Mouse (Mus musculus) ES-E14 (cell line): ENCODE data around the gene Peg3.

Experiments
- MAFK ChIP-seq: IDR thresholded peaks from 2 replicates; pipeline ENCODE4 v1.6.1; 2014; ENCODE audit warnings: mild to moderate bottlenecking, low read depth, low read length, inconsistent platforms; ENCODE audit not compliant: insufficient read depth
- ZC3H11A ChIP-seq: IDR thresholded peaks from 2 replicates; pipeline ENCODE4 v1.6.1; 2012; ENCODE audit warnings: low read depth, mild to moderate bottlenecking, inconsistent platforms, low read length, borderline replicate concordance

DNA sequence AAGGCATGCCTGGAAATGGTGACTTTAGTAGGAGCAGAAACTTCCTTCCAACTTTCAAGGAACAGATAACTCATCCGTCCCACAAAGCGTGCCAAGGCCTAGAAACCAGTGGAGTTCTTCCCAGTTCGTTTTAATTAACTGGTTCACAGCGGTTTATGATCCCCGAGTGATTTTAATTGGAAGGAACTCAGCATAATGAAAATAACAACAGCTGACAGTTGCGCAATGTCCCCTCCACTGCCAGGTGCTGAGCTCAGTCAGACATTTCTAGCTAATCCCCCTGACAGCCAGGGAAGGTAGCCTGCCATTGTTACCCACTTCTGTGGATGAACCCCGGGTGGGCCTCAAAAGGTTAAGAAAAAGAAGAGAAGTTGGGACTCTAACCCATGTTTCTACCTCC lies 19.0 kb upstream of the Peg3 start:
- TF ChIP-seq ZC3H11A (no peak), MAFK (no peak)
